Mouse (Mus musculus): ENCODE results near the gene Sept4. TPM values are rescaled to one million over a fixed set of nuclear protein-coding genes. Genes with fewer than 3 reads are reported as not detected.

The Sept4 gene
- polyA plus RNA-seq, 1 experiment from 2014 or later = 11.2 TPM

- WGBS = 2% methylated on average over 36 of the region's 37 CpGs
- peak overlapping the region; percentile 87 for H3K27ac ChIP-seq
- H3K27me3 ChIP-seq (ENCODE audit: insufficient read depth, poor library complexity, severe bottlenecking) = no peaks in the 10 kb centered on the region
- H3K36me3 ChIP-seq = peaks cover 49% of the 10 kb centered on the region
- peak; percentile 94 for DNase-seq (ENCODE audit: low spot score)
- peaks cover 56% of the 10 kb centered on the region for H3K4me1 ChIP-seq
- no peaks in the 10 kb centered on the region for H3K9me3 ChIP-seq
- H3K4me3 ChIP-seq = peak overlapping the region; percentile 69
These were observed 26.7 kb downstream of the Sept4 start for GRCm38 (mm10) chr11:87595327-87595841.

- Histone ChIP-seq H3K4me3 (peak overlapping the region; percentile 69), H3K27me3 (ENCODE audit: insufficient read depth, poor library complexity, severe bottlenecking) (no peaks in the 10 kb centered on the region), H3K36me3 (peaks cover 55% of the 10 kb centered on the region)
These were observed 27.3 kb downstream of the Sept4 start for GRCm38 (mm10) chr11:87595976-87596375.

GRCm38 (mm10) chr11:87596492-87596891 is 27.8 kb downstream of the Sept4 start:
- Histone ChIP-seq H3K9me3 (no peaks in the 10 kb centered on the region), H3K36me3 (peaks cover 60% of the 10 kb centered on the region), H3K4me1 (peaks cover 51% of the 10 kb centered on the region), H3K27ac (peak overlapping the region; percentile 49; the same call in 1 of the 2 replicates), H3K27me3 (ENCODE audit: insufficient read depth, poor library complexity, severe bottlenecking) (no peaks in the 10 kb centered on the region), H3K4me3 (peak overlapping the region; percentile 69)
- WGBS = 60% methylated on average over 2 of the region's 2 CpGs
- DNase-seq (ENCODE audit: low spot score) = no peak

More at GRCm38 (mm10) chr11:87595976-87596375, 27.3 kb downstream of the Sept4 start:
- WGBS = 15% methylated on average over 7 of the region's 7 CpGs
- Histone ChIP-seq H3K4me1 (peaks cover 51% of the 10 kb centered on the region), H3K27ac (peak overlapping the region; percentile 87), H3K9me3 (no peaks in the 10 kb centered on the region)
- no peak for DNase-seq (ENCODE audit: low spot score)

- Histone ChIP-seq H3K27ac (no peak overlapping the region), H3K4me3 (0 out of 2 replicates have a peak overlapping the region, but pooled peaks have one; percentile 69), H3K9me3 (no peaks in the 10 kb centered on the region), H3K27me3 (ENCODE audit: insufficient read depth, poor library complexity, severe bottlenecking) (no peaks in the 10 kb centered on the region), H3K36me3 (peaks cover 65% of the 10 kb centered on the region), H3K4me1 (peaks cover 48% of the 10 kb centered on the region)
- DNase-seq (ENCODE audit: low spot score) = no peak
These were observed 28.4 kb downstream of the Sept4 start for GRCm38 (mm10) chr11:87597061-87597460.

- Histone ChIP-seq H3K4me3 (no peak overlapping the region), H3K27ac (no peak overlapping the region), H3K4me1 (peaks cover 27% of the 10 kb centered on the region), H3K36me3 (peaks cover 81% of the 10 kb centered on the region), H3K27me3 (ENCODE audit: insufficient read depth, poor library complexity, severe bottlenecking) (no peaks in the 10 kb centered on the region), H3K9me3 (no peaks in the 10 kb centered on the region)
- DNase-seq (ENCODE audit: low spot score) = no peak
- WGBS = 87% methylated on average over 13 of the region's 13 CpGs
These were observed 30.8 kb downstream of the Sept4 start for GRCm38 (mm10) chr11:87599395-87600089.

- Histone ChIP-seq H3K36me3 (peaks cover 88% of the 10 kb centered on the region), H3K27ac (no peak overlapping the region), H3K4me1 (peaks cover 21% of the 10 kb centered on the region), H3K27me3 (ENCODE audit: insufficient read depth, poor library complexity, severe bottlenecking) (no peaks in the 10 kb centered on the region), H3K9me3 (no peaks in the 10 kb centered on the region), H3K4me3 (no peak overlapping the region)
- DNase-seq (ENCODE audit: low spot score) = no peak
- WGBS = 94% methylated on average over 10 of the region's 10 CpGs
These were observed 31.7 kb downstream of the Sept4 start for GRCm38 (mm10) chr11:87600322-87600853.

GRCm38 (mm10) chr11:87602234-87602633 is 33.5 kb downstream of the Sept4 start:
- H3K36me3 ChIP-seq = peaks cover 100% of the 10 kb centered on the region
- no peak for DNase-seq (ENCODE audit: low spot score)
- 89% methylated on average over 9 of the region's 9 CpGs for WGBS
- H3K27me3 ChIP-seq (ENCODE audit: insufficient read depth, poor library complexity, severe bottlenecking) = no peaks in the 10 kb centered on the region
- peaks cover 3% of the 10 kb centered on the region; the same call in 1 of the 2 replicates for H3K4me1 ChIP-seq
- no peaks in the 10 kb centered on the region for H3K9me3 ChIP-seq
- no peak overlapping the region for H3K4me3 ChIP-seq
- no peak overlapping the region for H3K27ac ChIP-seq

- Histone ChIP-seq H3K36me3 (peaks cover 100% of the 10 kb centered on the region), H3K27me3 (ENCODE audit: insufficient read depth, poor library complexity, severe bottlenecking) (no peaks in the 10 kb centered on the region), H3K27ac (no peak overlapping the region), H3K4me3 (no peak overlapping the region), H3K9me3 (no peaks in the 10 kb centered on the region), H3K4me1 (no peaks in the 10 kb centered on the region)
- DNase-seq (ENCODE audit: low spot score) = no peak
- 95% methylated on average over 2 of the region's 2 CpGs for WGBS
These were observed 34.9 kb downstream of the Sept4 start for GRCm38 (mm10) chr11:87603571-87603970.

- Histone ChIP-seq H3K9me3 (no peaks in the 10 kb centered on the region), H3K4me3 (no peak overlapping the region), H3K27ac (no peak overlapping the region), H3K36me3 (peaks cover 99% of the 10 kb centered on the region), H3K27me3 (ENCODE audit: insufficient read depth, poor library complexity, severe bottlenecking) (no peaks in the 10 kb centered on the region), H3K4me1 (no peaks in the 10 kb centered on the region)
- DNase-seq (ENCODE audit: low spot score) = no peak
- WGBS = 89% methylated on average over 7 of the region's 7 CpGs
These were observed 40.6 kb downstream of the Sept4 start for GRCm38 (mm10) chr11:87609264-87609663.

- H3K36me3 ChIP-seq = peaks cover 99% of the 10 kb centered on the region
- no peaks in the 10 kb centered on the region for H3K4me1 ChIP-seq
- H3K4me3 ChIP-seq = no peak overlapping the region
- no peaks in the 10 kb centered on the region for H3K27me3 ChIP-seq (ENCODE audit: insufficient read depth, poor library complexity, severe bottlenecking)
- no peaks in the 10 kb centered on the region for H3K9me3 ChIP-seq
- WGBS = 93% methylated on average over 9 of the region's 9 CpGs
- H3K27ac ChIP-seq = no peak overlapping the region
- DNase-seq (ENCODE audit: low spot score) = no peak
These were observed 42.8 kb downstream of the Sept4 start for GRCm38 (mm10) chr11:87611547-87611946.

- H3K9me3 ChIP-seq = peaks cover 5% of the 10 kb centered on the region; the same call in 1 of the 2 replicates
- DNase-seq (ENCODE audit: low spot score) = no peak
- 92% methylated on average over 7 of the region's 7 CpGs for WGBS
- H3K27me3 ChIP-seq (ENCODE audit: insufficient read depth, poor library complexity, severe bottlenecking) = no peaks in the 10 kb centered on the region
- H3K4me3 ChIP-seq = no peak overlapping the region
- H3K36me3 ChIP-seq = peaks cover 98% of the 10 kb centered on the region
- H3K4me1 ChIP-seq = no peaks in the 10 kb centered on the region
- no peak overlapping the region for H3K27ac ChIP-seq
These were observed 45.3 kb downstream of the Sept4 start for GRCm38 (mm10) chr11:87613972-87614371.

GRCm38 (mm10) chr11:87615551-87615950 is 46.8 kb downstream of the Sept4 start:
- peaks cover 90% of the 10 kb centered on the region for H3K36me3 ChIP-seq
- no peaks in the 10 kb centered on the region for H3K27me3 ChIP-seq (ENCODE audit: insufficient read depth, poor library complexity, severe bottlenecking)
- no peak overlapping the region for H3K27ac ChIP-seq
- DNase-seq (ENCODE audit: low spot score) = no peak
- WGBS = 94% methylated on average over 5 of the region's 5 CpGs
- H3K4me1 ChIP-seq = no peaks in the 10 kb centered on the region
- no peak overlapping the region for H3K4me3 ChIP-seq
- peaks cover 5% of the 10 kb centered on the region; the same call in 1 of the 2 replicates for H3K9me3 ChIP-seq

GRCm38 (mm10) chr11:87615952-87616351 is 47.2 kb downstream of the Sept4 start:
- Histone ChIP-seq H3K27ac (no peak overlapping the region), H3K4me3 (no peak overlapping the region), H3K4me1 (no peaks in the 10 kb centered on the region), H3K36me3 (peaks cover 86% of the 10 kb centered on the region), H3K27me3 (ENCODE audit: insufficient read depth, poor library complexity, severe bottlenecking) (no peaks in the 10 kb centered on the region), H3K9me3 (peaks cover 5% of the 10 kb centered on the region; the same call in 1 of the 2 replicates)
- DNase-seq (ENCODE audit: low spot score) = no peak
- WGBS = 97% methylated on average over 2 of the region's 2 CpGs

Data from heart, embryonic 10.5 days (tissue).